Mouse (Mus musculus): ENCODE data around the gene Ldb1. TPM values are rescaled to one million over a fixed set of nuclear protein-coding genes. Genes with fewer than 3 reads are reported as not detected.

Ldb1 gene
- total RNA-seq (2021): 10 to 100 TPM; 57.5 to 64.0 TPM
- long read RNA-seq, experiment 1, transcript Ldb1-207 (11 exons, 3,133 nt): major isoform, 12 of 38 reads
- long read RNA-seq, experiment 1, partial matches to known transcripts: 21 of 38 reads
- long read RNA-seq, experiment 1, other reads (novel, unspliced or antisense): 1 of 38 reads
- long read RNA-seq, experiment 2, partial matches to known transcripts: 9 of 23 reads
- long read RNA-seq, experiment 2, other reads (novel, unspliced or antisense): 6 of 23 reads

DNA sequence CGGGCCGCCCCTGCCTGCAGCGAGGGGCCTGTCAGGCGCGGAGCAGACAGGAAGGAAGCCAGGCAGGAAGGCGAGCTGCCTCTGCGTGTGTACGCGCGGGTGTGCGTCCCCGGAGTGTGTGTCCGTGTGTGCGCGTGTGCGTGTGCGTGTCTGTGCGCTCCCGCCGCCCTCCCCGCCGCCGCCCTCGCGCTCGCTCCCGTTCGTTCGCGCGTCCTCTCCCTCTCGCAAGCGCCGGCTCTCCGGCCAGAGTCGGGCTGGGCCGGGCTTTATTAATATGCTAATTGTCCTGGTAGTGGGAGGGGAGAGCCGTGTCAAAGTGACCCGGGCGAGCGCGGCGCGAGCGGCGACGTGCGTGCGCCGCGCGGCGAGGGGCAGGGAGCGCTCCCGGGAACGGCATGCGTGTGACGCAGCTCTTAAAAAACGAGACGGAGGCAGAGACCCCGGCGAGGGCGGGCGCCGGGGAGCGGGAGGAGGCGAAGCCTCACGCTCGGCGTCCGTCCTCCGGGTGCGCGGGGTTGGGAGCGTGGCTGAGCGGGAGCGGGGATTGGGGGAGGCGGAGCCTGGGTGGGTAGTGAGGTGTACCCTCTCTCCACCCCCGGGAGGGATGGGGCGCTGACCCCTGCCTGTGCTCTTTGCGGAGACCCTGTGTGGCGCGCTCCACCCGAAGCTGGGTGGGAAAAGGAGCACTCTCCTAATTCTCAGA lies at the start of gene Ldb1:
TSS of gene Ldb1 (minus strand) at position 222 of the 703 bp plus-strand sequence.
- DNase-seq: peak; percentile 91 to 92

DNA sequence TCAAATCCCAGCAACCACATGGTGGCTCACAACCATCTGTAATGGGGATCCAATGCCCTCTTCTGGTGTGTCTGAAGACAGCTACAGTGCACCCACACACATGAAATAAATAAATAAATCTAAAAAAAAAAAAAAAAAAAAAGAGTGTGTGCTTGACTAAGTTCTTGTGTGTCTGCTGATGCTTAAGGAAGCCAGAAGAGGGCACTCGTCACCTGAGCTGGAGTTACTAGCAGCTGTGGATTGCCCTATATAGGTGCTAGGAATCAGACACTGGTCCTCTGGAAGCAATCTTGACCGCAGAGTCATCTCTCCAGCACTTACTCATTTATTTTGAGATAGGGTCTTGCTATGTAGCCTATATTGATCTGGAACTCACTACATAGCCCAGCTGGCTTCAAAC lies 49.1 kb upstream of the Ldb1 start:
- DNase-seq: no peak

- no peak for DNase-seq
These were observed 46.6 kb upstream of the Ldb1 start for GRCm38 (mm10) chr19:46091641-46092040.

DNA sequence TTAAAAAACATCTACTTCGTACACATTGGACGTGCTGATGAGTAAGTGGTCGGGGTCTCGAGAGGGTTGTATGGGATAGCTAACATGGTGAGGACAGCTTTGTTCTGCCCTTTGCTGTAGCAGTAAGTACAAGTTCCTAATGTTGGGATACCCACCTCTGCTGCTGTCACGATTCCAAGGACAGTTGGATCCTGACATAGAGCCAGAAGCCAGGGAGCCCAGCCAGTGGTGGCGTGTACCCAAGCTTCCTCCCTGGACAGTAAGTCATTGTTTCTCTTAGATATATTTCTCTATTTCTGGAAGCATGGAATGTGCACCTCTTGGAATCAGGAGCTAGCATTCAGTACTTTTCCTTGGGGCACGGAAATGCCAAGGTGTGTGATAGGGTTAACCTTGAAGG lies 42.9 kb upstream of the Ldb1 start:
- DNase-seq: peak; percentile 56 to 61

GRCm38 (mm10) chr19:46086337-46086736 lies 41.3 kb upstream of the Ldb1 start:
- DNase-seq: peak; percentile 56 to 74

- no peak for DNase-seq
These were observed 40.2 kb upstream of the Ldb1 start for GRCm38 (mm10) chr19:46085185-46085584.

GRCm38 (mm10) chr19:46078535-46078934 lies 33.5 kb upstream of the Ldb1 start:
- DNase-seq: no peak

- DNase-seq: peak; percentile 99 to 100
These were observed 30.9 kb upstream of the Ldb1 start, which contains the start of gene Nolc1 for GRCm38 (mm10) chr19:46075616-46076607. Gene Nolc1 (plus strand): TSS chr19:46075863.

GRCm38 (mm10) chr19:46074266-46074665 lies 29.3 kb upstream of the Ldb1 start:
- no peak for DNase-seq

- no peak for DNase-seq
These were observed 28.3 kb upstream of the Ldb1 start for GRCm38 (mm10) chr19:46073285-46073684.

DNA sequence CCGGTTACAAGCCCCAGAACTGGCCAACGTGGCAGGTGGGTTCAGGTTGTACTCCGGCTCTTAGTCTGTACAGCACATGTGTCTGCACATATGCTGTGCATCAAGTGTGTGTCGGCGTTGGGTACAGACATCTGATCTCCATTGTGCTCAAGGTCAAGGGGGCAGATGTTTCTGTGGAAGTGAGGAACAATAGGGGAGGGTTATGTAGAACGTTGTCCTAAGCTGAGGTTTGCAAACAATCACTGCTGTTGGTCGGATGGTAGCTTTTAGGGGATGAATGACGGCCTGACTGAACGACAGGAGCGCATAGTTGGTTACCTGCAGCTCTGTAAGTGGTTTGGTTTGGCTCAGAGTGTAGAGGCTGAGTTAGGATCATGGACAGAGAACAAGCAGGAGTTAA lies 23.0 kb upstream of the Ldb1 start:
- DNase-seq: no peak

DNA sequence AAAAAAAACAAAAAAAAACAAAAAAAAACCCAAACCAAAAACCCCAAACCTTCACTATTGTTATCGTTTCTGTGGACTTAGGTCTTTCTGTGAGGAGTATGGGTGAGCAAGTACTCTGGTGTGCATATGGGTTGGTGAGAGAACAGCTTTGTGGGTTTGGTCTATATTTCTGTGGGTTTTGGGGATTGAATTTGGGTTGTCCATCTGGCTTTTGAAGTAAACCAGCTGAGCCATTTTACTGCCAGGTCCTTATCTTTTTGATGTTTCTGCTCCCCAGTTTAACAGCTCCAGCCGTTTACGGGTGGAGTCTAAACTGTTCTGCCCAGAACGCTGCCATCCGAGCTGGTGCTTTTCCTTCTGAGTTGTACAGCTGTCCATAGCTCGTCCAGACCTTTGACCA lies 15.8 kb upstream of the Ldb1 start:
- DNase-seq: no peak

- DNase-seq: no peak
These were observed 13.5 kb upstream of the Ldb1 start for GRCm38 (mm10) chr19:46058466-46058865.

DNA sequence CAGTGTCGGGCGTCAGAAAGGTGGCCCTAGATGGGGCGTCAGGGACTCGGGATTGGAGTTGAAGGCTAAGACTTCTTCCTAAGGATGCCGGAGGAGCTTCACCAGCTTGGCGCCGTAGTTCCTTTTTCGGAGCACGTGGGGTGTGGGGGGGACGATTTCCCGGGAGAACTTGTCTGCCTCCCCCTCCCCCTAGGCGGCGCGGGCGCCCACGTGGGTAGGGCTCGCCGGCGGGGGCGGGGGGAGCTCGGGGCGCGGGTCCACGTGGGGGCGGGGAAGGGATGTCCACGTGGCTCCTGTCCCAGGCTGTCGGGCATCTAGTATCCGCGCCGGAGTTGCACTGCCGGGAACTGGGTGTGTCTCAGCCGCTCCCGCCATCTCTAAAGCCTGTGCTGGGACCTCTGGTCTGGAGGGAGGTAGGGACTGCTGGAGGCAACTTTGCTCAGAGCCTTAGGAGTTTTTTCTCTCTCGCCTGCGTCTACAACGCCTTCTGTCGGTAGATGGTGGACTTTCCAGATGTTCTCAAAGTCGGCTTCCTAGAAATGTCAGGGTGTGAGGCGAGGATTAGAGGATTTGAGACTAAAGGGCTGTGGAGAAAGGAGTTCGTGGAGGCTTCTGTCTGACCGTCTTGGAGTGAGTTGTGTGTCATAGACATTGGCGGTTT lies 12.1 kb upstream of the Ldb1 start:
- DNase-seq: peak; percentile 87 to 92

DNA sequence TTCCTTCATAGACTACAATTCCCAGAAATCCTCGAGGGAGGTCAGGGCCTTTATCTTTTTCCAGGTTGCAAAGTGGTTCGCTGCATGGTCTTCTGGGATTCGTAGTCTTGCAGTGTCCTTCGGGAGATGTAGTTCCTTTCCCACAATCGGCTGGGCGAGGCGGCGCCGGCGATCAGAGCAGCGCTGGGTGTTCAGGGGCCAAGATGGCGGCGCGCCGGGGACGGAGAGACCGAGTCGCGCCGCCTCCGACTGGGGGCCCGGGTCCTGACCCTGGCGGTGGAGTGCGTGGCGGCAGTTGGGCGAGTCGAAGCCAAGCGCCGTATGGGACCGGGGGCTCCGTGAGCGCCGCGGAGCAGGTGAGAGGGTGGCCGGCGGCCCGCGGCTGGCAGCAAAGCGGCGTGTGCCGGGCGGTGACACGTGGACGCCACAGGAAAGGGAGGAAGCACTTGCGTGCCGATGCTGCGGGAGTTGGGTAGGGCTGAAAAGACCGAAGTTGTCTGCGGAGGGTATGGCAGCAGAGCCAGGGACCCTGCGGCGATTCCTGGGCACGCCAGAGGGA lies 11.5 kb upstream of the Ldb1 start:
- DNase-seq: peak; percentile 92 to 93

DNA sequence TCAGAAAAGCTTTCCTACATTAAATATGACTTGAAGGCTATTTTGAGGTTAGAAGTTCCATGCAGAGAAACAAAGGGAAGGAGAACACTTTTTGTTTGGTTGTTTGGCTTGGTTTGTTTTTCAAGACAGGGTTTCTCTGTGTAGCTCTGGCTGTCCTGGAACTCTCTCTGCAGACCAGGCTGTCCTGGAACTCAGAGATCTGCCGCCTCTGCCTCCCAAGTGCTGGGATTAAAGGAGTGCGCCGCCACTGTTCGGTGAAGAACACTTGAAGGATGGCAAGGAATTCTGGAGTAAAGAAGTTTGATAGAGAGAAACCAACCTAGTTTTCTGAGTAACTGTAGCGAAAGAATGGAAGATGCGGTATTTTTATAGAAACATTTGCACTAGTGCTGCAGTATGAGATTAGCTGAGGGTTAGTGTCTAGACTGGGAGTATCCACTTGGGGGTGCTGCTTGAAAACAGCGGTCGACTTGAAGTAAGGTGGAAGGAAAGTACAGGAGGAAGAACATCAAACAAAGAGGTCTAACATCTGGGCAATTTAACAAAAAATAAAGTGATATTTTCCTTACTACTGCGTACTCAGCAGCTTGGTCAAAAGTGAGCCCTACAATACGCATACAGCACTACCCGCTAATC lies 10.9 kb upstream of the Ldb1 start:
- DNase-seq: peak in 1 of 2 experiments; percentile 32

- no peak for DNase-seq
These were observed 5.4 kb upstream of the Ldb1 start for GRCm38 (mm10) chr19:46050462-46050861.

- no peak for DNase-seq
These were observed 4.1 kb upstream of the Ldb1 start for GRCm38 (mm10) chr19:46049129-46049528.

DNA sequence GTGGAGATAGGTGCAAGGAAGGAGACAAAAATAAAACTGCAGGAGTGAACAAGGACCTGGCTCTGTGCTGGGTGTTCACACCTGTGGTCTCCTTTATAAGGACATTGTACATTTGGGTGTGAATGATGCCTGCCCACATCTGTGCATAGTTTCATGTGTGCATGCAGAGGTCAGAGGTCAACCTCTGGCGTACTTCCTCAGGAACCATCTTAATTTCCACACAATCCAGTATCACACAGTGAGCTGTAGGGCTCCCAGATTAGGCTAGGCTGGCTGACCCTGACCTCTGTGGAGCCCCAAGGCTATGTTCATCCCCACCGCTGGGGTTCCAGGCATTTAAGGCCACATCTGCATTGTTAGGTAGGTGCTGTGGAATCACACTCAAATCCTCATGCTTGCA lies 2.4 kb upstream of the Ldb1 start:
- DNase-seq: no peak

- no peak for DNase-seq
These were observed 1.6 kb upstream of the Ldb1 start for GRCm38 (mm10) chr19:46046621-46047025.

- DNase-seq: peak; percentile 45 to 69
These were observed 790 bp upstream of the Ldb1 start for GRCm38 (mm10) chr19:46045696-46046311.
